Mouse (Mus musculus) ES-E14 (cell line): ENCODE data around the gene Gfi1. TPM values are rescaled to one million over a fixed set of nuclear protein-coding genes. Genes with fewer than 3 reads are reported as not detected.

ENCODE experiments used
- DNase-seq: peaks from one replicate; pipeline ENCODE4 v3.0.0-alpha.2; 2013; ENCODE audit warnings: low read depth, low spot score
- H3K27ac ChIP-seq: 2 replicates; pipeline ENCODE4 v1.5.1; 2012; ENCODE audit warnings: low read depth, mild to moderate bottlenecking, low read length, moderate library complexity, mixed read lengths; ENCODE audit not compliant: poor library complexity, insufficient read depth, severe bottlenecking
- H3K36me3 ChIP-seq: 2 replicates; pipeline ENCODE4 v1.6.1; 2012; ENCODE audit warnings: mild to moderate bottlenecking, low read length, moderate library complexity, mixed read lengths; ENCODE audit not compliant: control insufficient read depth, poor library complexity, insufficient read depth, severe bottlenecking
- H3K4me1 ChIP-seq, 2 experiments: fragments of 150-350 bp in 1 of 2; sonication (generic) in 1 of 2; 2 replicates each; pipeline ENCODE4 v1.6.1; 2012; ENCODE audit warnings: low read length in 2 of 2, mild to moderate bottlenecking in 1 of 2, mixed read lengths in 1 of 2; ENCODE audit not compliant: control insufficient read depth in 2 of 2, insufficient read depth in 2 of 2, poor library complexity in 1 of 2
- H3K4me3 ChIP-seq, 2 experiments: fragments of 150-350 bp in 1 of 2; sonication (generic) in 1 of 2; 2 replicates each; pipeline ENCODE4 v1.5.1; 2012; ENCODE audit warnings: low read length in 2 of 2, low read depth in 1 of 2, mild to moderate bottlenecking in 1 of 2, mixed read lengths in 1 of 2; ENCODE audit not compliant: insufficient read depth in 1 of 2, poor library complexity in 1 of 2, severe bottlenecking in 1 of 2
- H3K9ac ChIP-seq: 2 replicates; pipeline ENCODE4 v1.6.1; 2012; ENCODE audit warnings: low read depth, mild to moderate bottlenecking, low read length, mixed read lengths; ENCODE audit not compliant: poor library complexity, insufficient read depth, severe bottlenecking
- H3K9me3 ChIP-seq: fragments of 150-350 bp; sonication (generic); 2 replicates; pipeline ENCODE4 v1.6.1; 2012; ENCODE audit warnings: low read depth, mild to moderate bottlenecking, low read length; ENCODE audit not compliant: control insufficient read depth, insufficient read depth
- CHD2 ChIP-seq: IDR thresholded peaks from 2 replicates; pipeline ENCODE4 v1.6.1; 2014; ENCODE audit warnings: mild to moderate bottlenecking, low read depth, low read length, inconsistent platforms
- HCFC1 ChIP-seq: IDR thresholded peaks from 2 replicates; pipeline ENCODE4 v1.6.1; 2012; ENCODE audit warnings: low read length, inconsistent platforms, borderline replicate concordance; ENCODE audit not compliant: insufficient read depth
- MAFK ChIP-seq: IDR thresholded peaks from 2 replicates; pipeline ENCODE4 v1.6.1; 2014; ENCODE audit warnings: mild to moderate bottlenecking, low read depth, low read length, inconsistent platforms; ENCODE audit not compliant: insufficient read depth
- ZC3H11A ChIP-seq: IDR thresholded peaks from 2 replicates; pipeline ENCODE4 v1.6.1; 2012; ENCODE audit warnings: low read depth, mild to moderate bottlenecking, inconsistent platforms, low read length, borderline replicate concordance
- ZNF384 ChIP-seq: IDR thresholded peaks from 2 replicates; pipeline ENCODE4 v1.6.1; 2012; ENCODE audit warnings: low read depth, low read length, inconsistent platforms
- in situ Hi-C, 2 experiments: fragments of 600-800 bp; cut with MboI; formaldehyde crosslinking; loops; one replicate each; pipeline ENCODE4 v1.15.1; 2025; ENCODE audit warnings: low sequenced_read_pairs in 2 of 2, inconsistent platforms in 1 of 2; ENCODE audit not compliant: unreplicated experiment in 2 of 2
- total RNA-seq: library from RNA; depleted of rRNA; stranded (reverse); fragments of 300-350 nt; gene quantifications from 2 replicates; pipeline ENCODE4 v1.2.3, GENCODE M21; 2012; rRNA removed

The Gfi1 gene
- total RNA-seq, 1 experiment: 0.09 TPM

- Histone ChIP-seq H3K4me3 (no peak overlapping the region), H3K9ac (no peak overlapping the region), H3K4me1 (peaks cover 0 to 2% of the 10 kb centered on the region in 2 experiments; a peak in 1 of 4 replicates), H3K9me3 (no peaks in the 10 kb centered on the region), H3K36me3 (no peaks in the 10 kb centered on the region), H3K27ac (no peak overlapping the region)
- in situ Hi-C loops: no loop called here
- no peak for DNase-seq
- TF ChIP-seq MAFK (no peak), ZNF384 (no peak), CHD2 (no peak), HCFC1 (no peak), ZC3H11A (no peak)
These were observed 41.5 kb downstream of the Gfi1 start for GRCm38 (mm10) chr5:107684380-107684779.

- H3K4me1 ChIP-seq: no peaks in the 10 kb centered on the region
- no peak overlapping the region for H3K27ac ChIP-seq
- TF ChIP-seq HCFC1 (no peak), MAFK (no peak), ZC3H11A (no peak), CHD2 (no peak), ZNF384 (no peak)
- no peak for DNase-seq
- no peak overlapping the region for H3K9ac ChIP-seq
- in situ Hi-C loops: no loop called here
- H3K9me3 ChIP-seq: no peaks in the 10 kb centered on the region
- H3K36me3 ChIP-seq: no peaks in the 10 kb centered on the region
- H3K4me3 ChIP-seq: no peak overlapping the region
These were observed 44.5 kb downstream of the Gfi1 start for GRCm38 (mm10) chr5:107681300-107681699.

- H3K27ac ChIP-seq: no peak overlapping the region
- no peak overlapping the region for H3K4me3 ChIP-seq
- no peak for DNase-seq
- in situ Hi-C loops: no loop called here
- H3K4me1 ChIP-seq: no peaks in the 10 kb centered on the region
- H3K9me3 ChIP-seq: no peaks in the 10 kb centered on the region
- no peak overlapping the region for H3K9ac ChIP-seq
- H3K36me3 ChIP-seq: no peaks in the 10 kb centered on the region
- TF ChIP-seq ZNF384 (no peak), CHD2 (no peak), ZC3H11A (no peak)
These were observed 47.4 kb downstream of the Gfi1 start for GRCm38 (mm10) chr5:107678392-107678791.

Other genes starting within 250 kb of the Gfi1 start
- gene Gm42669, start 218.4 kb downstream of the Gfi1 start, total RNA-seq: 0.94 and 1.0 TPM in 2 replicates
- 0.40 and 0.74 TPM in 2 replicates for gene 1700028K03Rik, start 191.3 kb downstream of the Gfi1 start, total RNA-seq
- 15.9 and 20.2 TPM in 2 replicates for gene Rpap2, start 128.7 kb downstream of the Gfi1 start, total RNA-seq
- gene Glmn, start 128.1 kb downstream of the Gfi1 start, total RNA-seq: 8.9 and 14.7 TPM in 2 replicates
- 0.16 and 0.27 TPM in 2 replicates for gene Ube2d2b, start 104.1 kb upstream of the Gfi1 start, total RNA-seq
- 35.8 and 44.1 TPM in 2 replicates for gene Evi5, start 149.1 kb upstream of the Gfi1 start, total RNA-seq
- gene Rpl5, start 174.5 kb upstream of the Gfi1 start, total RNA-seq: 752 and 756 TPM in 2 replicates